Mouse (Mus musculus) left cerebral cortex, adult 9 months (tissue): ENCODE results near the gene Neurl1b.

Experiments used
- DNase-seq, 2 experiments: peaks; one replicate each; pipeline ENCODE4 v3.0.0; 2022; ENCODE audit warnings: low spot score in 2 of 2

The Neurl1b gene

DNA sequence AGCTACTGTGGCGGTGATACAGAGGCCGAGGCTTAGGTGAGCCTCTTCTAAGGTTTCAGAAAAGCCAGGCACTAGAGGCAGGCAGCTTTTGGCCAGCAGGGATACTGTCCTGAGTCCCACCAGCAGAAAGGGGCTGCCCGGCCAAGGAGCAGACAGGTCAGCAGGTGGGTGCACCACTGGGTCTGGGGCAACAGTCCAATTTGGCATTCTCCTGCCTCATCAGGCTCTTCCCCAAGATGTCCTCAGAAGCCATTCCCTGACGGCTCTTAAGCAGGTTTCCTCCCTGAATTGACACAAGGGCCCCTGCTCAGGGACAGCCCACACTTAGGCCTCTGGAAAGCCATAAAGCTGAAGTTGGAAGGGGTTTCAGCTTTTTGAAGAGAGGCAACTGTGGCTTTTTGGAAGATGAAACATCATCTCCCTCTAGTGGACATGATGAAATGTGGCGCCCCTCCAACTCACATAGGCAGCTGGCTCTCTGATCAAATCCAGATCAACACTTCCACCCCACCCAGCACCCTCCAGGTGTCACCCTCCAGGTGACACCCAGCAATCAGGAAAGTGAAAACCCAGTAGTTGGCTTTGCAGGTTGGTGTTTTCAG lies 37.8 kb downstream of the Neurl1b start:
- peak in 1 of 2 experiments; percentile 85 for DNase-seq

DNA sequence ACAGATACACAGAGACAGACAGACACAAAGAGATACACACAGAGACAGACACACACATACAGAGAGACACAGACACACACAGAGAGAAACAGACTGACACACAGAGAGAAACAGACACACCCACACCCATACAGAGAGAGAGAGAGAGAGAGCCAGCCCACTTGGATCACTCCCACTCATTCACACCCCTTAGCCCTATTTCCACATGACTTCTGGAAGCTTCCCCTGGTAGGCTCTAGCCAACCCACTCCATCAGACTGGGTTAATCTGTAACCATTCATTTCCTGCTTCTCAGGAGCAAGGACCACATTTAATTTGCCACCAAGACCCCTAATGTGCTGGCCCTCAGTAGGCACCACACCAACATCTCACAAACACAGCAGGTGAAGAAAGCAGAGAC lies 42.9 kb downstream of the Neurl1b start:
- no peak for DNase-seq

DNA sequence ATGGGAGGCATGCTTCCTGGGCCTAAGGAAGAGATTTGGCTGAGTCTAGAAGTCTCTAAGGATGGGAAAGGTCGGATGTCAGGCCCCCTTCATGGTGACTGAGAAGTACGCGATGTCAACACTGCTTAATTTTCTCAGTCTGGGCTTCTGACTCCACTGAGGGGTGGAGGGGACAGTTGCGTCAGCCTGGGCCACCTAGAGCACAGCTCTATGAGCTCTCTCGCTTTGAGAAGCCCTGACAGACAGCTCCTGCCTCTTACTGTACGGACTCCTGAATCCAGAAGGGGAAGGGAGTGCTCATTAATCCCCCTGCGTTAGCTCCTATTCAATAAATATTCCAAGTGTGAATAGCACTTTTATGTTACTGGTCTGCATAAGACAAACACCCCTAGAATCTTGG lies 43.4 kb downstream of the Neurl1b start:
- DNase-seq = no peak

DNA sequence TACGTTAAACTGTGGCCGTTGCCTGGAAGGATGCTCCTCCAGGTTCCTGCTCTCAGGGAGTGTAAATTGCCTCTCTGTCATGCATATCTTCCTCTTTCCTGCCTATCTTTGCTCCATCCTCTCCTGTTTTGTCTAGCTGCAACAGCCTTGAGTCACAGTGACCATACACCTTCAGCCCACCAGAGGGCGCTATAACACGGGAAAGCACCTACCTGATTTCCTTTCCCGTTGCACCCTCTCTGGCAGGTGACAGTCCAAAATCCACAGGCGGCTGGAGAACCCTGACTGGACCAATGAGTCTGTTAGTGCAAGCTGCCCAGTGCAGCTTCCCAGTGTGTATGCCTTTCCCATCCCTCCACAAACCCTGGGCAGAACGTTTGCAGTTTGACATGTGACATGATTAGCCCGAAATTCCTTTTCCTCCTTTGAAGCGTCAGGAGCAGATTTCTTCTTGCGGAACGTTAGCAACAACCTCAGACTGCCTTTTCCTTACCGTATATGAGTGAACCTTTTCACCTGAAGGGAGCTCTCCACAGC lies 48.1 kb downstream of the Neurl1b start:
- peak in 1 of 2 experiments; percentile 85 for DNase-seq

DNA sequence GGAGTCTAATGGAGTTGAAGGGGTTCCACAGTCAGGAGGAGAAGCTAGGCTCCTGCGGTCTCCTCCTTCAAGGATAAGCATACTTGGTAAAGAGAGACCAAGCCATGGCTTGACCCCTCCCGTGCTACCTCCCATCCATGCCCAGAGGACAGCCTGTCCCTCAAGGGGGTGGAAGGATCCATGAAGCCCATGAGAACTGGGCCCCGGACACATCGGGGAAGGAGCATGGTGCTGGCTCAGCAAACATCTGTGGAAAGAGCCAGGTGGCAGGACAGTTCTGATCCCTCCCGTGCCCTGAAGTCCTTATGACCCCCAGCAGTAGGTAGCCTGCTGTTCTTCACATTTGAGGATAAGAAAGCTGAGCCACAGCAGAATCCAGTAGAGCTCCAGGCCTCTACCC lies 48.8 kb downstream of the Neurl1b start:
- no peak for DNase-seq

DNA sequence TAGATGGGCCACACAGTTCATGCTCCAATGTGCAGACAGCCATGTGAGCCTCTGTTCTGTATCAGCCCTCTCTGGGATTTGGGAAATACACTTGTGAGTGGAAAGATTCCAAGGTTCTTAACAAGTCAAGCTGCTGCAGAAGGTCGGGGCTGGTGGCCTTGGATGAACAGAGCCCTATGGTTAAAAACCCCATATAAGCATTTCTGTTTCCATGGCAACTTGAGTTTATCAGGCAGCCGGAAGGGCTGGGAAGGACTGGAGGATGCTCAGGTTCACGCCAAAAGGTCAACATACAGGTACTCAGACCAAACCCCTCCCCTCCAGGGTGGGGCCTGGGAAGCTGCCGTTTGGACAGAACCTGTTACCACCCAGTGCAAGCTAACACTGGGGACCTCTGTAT lies 49.4 kb downstream of the Neurl1b start:
- DNase-seq = no peak

DNA sequence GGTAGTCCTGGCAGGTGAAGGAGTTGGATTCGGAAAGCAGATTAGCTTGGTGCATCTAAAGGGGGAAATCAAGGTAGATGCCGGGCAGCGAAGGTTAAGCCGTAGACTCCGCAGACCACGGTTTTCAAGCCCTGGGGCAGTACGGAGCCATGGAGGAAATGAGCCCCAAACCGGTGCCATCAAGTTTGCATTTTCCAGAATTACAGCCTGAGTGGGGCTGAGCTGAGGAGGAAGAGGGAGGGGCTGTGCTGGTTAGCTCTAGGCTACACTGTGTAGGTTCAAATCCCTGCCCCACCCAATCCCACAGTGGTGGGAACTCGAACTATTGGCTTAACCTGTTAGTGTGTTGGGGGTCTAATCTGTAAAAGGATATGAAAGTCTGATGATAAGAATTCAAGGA lies 49.9 kb downstream of the Neurl1b start:
- DNase-seq = no peak

DNA sequence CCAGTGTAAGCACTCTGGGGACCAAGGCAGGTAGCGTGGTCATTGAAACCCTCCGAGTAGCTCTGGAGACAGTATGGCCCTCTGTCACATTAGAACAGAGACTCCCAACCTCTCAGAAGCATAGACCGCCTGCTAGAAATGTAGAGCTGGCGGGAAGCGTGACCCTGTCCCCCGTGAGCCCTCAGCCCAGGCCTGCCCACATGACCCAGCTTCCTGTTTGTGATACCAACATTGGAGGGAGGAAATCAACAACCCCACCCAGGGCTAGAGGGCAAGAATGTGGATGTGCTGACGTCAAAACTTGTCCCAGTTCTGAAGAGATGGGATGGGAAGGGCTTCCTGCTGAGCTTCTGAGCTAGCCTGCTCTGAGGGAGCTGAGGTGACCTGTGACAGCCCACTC lies 50.3 kb downstream of the Neurl1b start:
- DNase-seq = no peak

DNA sequence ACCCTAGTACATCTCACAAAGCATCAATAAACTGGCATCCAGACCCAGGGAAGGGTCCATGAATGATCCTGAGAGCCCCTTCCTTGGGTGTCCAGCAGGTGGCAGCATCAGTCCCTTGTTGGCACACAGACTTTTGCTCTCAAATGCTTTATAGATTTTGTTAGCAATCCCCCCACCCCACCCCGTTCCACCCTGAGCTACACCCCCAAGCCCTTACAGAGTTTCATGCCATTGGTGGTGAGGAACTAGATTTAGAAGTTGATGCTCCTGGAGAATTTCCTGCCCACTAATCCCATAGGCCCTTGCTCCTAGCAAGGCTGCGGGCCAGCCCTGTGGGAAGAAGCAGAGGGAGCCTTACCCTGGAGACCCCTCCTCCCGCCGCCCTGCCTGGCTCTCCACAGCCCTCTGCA lies 52.1 kb downstream of the Neurl1b start:
- DNase-seq = peak in 1 of 2 experiments; percentile 83

DNA sequence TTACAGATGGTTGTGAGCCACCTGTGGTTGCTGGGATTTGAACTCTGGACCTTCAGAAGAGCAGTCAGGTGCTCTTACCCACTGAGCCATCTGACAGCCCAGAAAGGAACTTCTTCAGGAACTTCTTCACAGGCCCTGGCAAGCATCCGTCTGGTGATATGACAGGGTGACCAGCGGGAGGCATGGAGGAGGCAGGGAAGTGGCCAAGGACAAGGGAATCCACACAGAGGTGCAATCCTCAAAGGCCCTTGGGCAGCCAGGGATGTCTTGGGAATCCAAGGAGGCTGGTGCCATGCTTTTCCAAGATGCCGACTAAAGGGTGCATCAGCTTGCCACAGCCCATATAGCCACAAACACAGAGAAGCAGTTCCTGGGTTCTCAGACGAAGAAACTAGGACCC lies 53.0 kb downstream of the Neurl1b start:
- no peak for DNase-seq

DNA sequence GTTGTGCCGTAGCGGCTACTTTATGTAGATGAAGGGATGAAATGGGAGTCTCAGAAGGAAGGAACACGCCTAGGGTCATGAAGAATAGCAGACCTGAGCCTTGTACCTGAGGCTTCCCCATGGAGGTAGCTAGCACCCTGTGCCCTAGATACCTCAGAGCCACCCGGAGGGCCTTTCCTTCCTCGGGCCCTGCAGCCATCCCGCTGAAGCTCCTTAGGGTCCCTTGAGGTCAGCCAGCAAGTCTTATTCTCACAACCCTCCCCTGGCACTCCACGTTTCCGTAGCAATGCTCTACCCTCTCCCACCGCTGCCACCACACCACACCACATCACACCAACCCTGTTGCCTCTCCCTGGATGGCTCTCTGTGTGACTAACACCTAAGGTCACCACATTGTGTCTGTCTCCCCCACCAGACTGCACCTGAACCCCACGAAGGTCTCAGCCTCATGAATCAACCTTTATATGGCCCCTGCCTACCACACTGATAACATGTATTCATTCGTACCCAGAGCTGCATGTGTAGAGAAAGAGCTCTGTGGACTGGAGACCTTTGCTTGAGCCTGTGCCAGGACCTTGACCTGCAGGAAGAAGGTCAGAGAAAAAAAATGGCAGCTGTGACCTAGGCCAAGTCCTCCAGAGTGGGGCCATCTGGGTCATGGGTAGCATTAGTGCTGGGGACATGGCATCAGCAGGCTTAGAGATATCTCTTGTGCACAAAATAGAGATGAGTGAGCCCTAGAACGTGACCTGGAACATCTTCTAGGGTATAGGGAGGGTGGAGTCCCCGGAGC lies 53.7 kb downstream of the Neurl1b start:
- no peak for DNase-seq

DNA sequence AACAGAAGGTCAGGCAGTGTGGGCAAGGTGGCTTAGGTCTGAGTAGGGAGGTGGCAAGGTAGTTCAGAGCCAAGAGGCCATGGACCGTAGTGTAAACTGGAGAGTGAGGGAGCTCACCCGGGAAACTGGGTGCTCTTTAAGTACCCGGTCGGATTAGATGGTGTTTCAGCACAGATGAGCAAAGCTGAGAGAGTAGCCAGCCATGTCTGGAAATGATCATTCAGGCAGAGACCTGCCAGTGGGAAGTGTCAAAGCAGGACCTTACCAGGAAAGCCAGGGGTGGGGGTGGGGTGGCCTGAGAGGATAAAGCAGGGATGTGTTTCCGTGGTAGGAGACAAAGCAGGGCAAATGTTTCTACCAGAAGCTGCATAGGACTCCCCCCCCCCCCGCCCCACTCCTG lies 62.2 kb downstream of the Neurl1b start:
- no peak for DNase-seq

DNA sequence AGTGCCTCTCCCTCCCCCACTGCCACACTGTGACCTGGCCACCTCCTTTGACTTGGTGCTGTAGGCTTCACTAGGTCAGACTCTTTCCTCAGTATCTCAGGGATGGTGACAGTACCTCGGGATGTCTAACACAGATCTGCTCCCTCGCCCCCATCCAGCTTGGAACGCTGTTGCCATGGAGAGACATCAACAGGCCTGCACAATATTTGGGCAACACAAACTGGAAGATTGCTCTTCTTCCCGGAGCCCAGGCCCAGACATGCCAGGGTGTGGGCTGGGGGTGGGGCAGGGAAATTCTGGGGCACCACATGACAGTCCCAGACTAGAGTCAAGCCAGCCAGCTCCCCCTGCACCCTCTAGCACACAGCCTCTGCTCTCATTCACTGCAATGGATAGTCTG lies 64.0 kb downstream of the Neurl1b start:
- DNase-seq = no peak

DNA sequence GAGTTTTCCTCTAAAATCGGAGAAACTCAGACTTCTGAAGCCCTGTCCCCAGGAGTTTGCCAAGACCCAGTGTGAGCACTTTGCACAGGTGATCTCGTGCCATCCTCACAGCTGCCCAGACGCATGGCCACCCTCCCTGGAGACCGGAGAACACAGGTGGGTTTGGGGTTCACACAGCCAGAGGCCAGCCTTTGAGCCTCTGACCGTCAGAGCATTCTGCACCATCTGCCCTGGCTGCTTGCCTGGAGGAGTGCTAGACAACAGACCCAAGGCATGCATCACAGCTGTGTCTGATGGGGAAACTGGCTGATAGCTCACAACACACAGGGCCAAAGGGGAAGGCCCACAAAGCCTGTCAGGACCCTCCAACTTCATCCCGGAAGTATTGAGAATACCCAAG lies 65.0 kb downstream of the Neurl1b start:
- DNase-seq = no peak

DNA sequence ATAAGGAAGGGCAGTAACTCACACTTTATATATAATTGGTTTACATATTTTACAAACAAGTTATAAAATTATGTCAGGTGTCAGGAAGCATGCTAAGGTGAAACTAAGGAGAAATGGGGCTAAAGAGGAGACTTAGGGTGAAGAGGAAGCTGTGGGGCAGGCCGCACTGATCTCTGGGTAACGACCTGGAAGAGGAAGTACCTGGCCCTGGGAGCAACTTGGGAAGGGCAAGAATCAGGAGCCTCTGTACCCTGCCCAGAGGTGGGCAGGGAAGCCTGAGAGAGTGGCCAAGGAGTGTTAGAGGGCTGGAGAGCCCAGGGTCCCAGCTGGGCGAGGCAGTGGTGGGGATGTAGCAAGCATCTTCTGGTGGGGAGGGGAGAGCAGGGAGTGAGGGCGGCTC lies 66.3 kb downstream of the Neurl1b start:
- DNase-seq = no peak

DNA sequence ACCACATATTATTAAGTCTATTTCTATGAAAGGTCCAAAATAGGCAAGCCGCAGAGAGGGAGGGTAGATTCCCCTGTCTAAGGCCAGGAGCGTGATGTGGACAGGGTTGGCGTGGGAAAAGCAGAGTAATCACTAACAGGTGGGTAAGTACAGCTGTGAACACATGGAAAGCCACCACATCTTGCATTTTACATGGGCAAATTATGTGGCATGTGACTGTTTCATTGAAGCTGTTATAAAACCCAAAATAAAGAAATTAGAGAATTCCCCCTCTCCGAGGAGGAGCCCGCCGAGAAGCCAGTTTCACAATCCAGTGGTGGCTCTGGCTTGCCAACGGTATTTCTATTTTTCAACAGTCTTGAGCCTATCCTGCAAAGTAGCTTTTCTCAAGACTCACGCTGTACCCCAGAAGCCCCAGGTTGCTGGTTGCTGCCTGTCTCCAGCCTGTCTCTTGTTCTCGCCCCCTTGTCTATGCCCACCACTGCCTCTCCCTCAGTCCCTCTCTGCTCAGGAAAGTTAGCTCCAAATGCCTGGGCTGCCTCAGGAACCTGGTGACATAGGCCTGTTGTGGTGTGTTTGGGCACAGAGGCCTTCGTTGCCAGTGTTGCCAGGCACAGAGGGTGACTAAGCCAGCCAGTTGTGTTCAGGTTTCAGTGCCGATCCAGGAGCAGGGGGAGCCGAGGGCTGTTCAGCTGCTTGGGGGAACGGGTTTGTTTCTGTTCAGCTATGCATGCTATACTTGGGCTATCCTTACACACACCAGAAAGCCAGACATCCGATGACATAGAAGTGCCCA lies 70.2 kb downstream of the Neurl1b start:
- DNase-seq = no peak

DNA sequence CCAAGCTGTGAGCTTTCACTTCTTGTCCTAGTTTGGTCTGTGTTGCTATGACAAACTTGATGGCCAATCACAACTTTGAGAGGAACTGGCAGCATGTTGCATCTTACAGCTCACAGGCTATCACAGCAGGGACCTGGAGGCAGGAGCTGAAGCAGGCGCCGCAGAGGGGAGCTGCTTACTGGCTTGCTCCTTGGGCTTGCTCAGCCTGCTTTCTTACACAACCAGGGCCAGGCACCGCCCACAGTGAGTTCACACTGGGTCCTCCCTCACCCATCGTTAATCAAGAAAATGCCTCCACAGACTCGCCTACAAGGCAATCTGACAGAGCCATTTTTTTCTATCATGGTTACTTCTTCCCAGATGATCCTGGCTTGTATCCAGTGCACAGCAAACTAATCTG lies 72.6 kb downstream of the Neurl1b start:
- DNase-seq = no peak

DNA sequence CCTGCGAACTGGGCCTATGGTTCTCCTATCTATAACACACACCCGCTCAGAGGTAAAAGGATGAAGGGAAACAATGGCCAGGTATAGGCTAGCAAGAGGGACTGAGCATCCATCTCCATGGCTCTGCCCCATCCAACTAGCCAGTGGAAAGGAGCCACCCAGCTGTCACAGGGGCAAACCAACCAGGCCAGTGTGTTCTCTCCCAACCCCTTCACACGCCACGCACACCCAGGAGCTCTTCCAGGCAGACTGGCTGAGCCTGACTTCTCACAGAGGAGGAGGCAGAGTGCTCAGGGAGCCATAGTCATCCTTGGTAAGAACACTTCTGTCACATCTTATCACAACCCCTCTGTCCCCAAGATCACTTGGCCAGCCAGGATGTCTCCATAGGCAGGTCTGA lies 73.3 kb downstream of the Neurl1b start:
- no peak for DNase-seq

DNA sequence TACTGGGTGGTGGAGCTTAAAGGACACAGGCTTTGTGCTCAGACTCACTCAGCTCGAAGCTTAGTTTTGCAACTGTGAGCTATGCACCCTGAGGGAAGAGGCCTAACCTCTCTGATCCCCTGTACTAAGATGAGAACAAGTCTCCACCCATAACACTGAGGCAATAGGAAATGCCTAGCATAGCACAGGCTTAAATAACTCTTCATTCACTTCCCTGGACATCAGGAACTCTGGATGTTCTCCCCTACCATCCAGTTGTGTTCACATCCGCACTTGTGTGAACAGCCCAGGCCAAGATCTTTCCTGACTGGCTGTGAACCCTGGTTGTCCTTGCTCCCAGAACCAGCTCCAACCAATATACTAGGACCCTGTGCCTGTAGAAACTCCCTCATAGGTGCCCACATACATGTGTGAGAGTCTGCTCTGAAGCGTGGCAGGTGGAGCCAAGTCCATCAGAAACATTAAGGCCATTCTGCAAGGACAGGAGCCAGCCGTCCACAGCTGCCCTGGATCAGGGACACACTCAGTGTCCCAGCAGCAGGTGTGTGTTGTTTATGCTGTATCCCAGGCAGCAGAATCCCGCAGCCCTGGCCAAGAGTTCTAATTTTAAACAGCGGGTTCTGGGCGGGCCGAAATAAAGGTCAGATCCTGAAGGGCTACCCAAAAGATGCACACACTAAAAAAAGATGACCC lies 74.2 kb downstream of the Neurl1b start:
- DNase-seq = no peak

DNA sequence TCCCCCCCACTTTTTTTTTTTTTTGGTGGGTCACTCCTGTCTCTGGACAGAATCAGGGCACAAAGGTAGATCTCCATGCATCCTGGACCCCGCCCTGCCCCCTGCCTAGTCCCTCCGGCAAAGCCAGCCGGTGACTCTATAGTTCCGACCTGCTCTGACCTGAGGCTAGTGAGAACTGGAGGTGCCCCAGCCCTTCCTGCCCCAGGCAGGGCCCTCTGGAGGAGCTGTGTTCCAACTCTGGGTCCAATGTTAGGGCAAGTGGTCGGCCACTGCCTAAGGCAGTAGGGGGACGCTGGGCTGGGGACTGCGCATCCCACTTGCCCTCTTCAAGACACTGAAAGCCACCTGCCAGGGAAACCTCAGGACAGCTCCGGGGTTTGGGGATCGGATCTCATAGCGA lies 75.4 kb downstream of the Neurl1b start:
- DNase-seq = no peak

DNA sequence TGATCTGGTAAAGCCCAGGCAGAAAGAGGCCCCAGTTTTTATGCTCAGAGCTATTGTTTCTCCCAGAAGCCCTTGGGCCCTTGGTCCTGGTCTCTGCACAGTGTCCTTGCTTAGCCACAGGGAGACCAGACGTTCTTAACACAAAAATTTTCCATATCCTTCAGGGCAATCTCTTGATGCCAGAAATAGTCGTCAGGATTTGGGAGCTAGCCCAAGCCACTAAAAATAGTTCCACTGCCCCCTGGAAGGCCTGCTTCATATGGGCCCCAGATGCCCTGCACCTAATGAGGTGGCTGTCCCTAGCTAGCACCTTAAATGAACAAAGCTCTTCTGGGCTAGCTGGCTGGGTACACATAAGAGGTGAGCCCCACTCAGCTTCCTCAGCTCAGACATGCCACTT lies 76.3 kb downstream of the Neurl1b start:
- DNase-seq = no peak

DNA sequence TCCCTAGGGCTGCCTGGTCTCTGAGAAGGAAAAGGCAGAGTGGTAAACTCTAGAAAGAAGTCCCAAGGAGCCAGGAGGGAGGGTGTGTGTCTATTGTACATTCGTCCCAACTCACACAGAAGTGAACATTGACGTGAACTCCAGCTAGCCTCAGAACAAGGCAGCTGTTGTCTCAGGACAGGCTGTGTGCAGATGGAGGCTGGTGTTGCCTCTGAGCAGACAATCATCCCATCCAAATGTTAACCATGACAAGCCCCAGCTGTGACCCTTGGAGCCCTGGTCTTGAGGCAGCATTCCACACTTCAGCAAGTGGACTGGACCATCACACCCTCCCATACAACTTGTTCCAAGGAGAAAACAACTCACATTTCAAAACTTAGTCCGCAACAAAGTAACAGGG lies 77.6 kb downstream of the Neurl1b start:
- no peak for DNase-seq
